Mouse (Mus musculus) hindbrain, embryonic 12.5 days (tissue): ENCODE measurements around the gene Dmrt2. TPM values are rescaled to one million over a fixed set of nuclear protein-coding genes. Genes with fewer than 3 reads are reported as not detected.

Experiments used
- ATAC-seq: fragments of 200-750 bp; cut with Nextera tagmentation; 2 replicates; pipeline ENCODE4 v1.8.0; 2017; ENCODE audit warnings: moderate TSS enrichment; ENCODE audit not compliant: low FRiP score
- H3K27ac ChIP-seq: fragments of 300-500 bp; sonication (generic); 2 replicates; pipeline ENCODE4 v1.5.1; 2016; ENCODE audit warnings: mild to moderate bottlenecking
- H3K27me3 ChIP-seq: fragments of 300-500 bp; sonication (generic); 2 replicates; pipeline ENCODE4 v1.6.1; 2016; ENCODE audit warnings: mild to moderate bottlenecking
- H3K36me3 ChIP-seq: fragments of 300-500 bp; sonication (generic); 2 replicates; pipeline ENCODE4 v1.6.1; 2016; ENCODE audit warnings: mild to moderate bottlenecking
- H3K4me1 ChIP-seq: fragments of 300-500 bp; sonication (generic); 2 replicates; pipeline ENCODE4 v1.6.1; 2016
- H3K4me2 ChIP-seq: fragments of 300-500 bp; sonication (generic); replicated peaks from 2 replicates; pipeline ENCODE4 v1.6.1; 2016; ENCODE audit warnings: mild to moderate bottlenecking
- H3K4me3 ChIP-seq: fragments of 300-500 bp; sonication (generic); 2 replicates; pipeline ENCODE4 v1.5.1; 2016; ENCODE audit warnings: mild to moderate bottlenecking
- H3K9ac ChIP-seq: fragments of 300-500 bp; sonication (generic); 2 replicates; pipeline ENCODE4 v1.6.1; 2016; ENCODE audit warnings: mild to moderate bottlenecking, moderate library complexity
- H3K9me3 ChIP-seq: fragments of 300-500 bp; sonication (generic); replicated peaks from 2 replicates; pipeline ENCODE4 v1.6.1; 2016; ENCODE audit warnings: mild to moderate bottlenecking
- WGBS: fragments of 180-500 bp; shearing (Covaris S2); methylation state at CpG from one replicate; pipeline ENCODE4 v1.1.7; 2016; 5-methylcytosine and 5-hydroxymethylcytosine counted together
- polyA plus RNA-seq: library from polyadenylated mRNA; unstranded; fragments of >200 nt; fragmentation: Nextera tagmentation; extraction: Ambion mirVana; gene quantifications from 2 replicates; pipeline ENCODE4 v1.2.1, GENCODE M21; 2016

Dmrt2 gene
- polyA plus RNA-seq, 1 experiment from 2014 or later: 6.1 TPM

- no peak for ATAC-seq
- H3K4me1 ChIP-seq: 0 out of 2 replicates have a peak, but pooled peaks cover 5% of the 10 kb centered on the region
- no peak overlapping the region for H3K4me3 ChIP-seq
- H3K9me3 ChIP-seq: no peaks in the 10 kb centered on the region
- peaks cover 73% of the 10 kb centered on the region for H3K27me3 ChIP-seq
- no peak overlapping the region for H3K9ac ChIP-seq
- 3% methylated on average over 31 of the region's 31 CpGs for WGBS
- H3K4me2 ChIP-seq: 0 out of 2 replicates have a peak overlapping the region, but pooled peaks have one; percentile 3
- H3K27ac ChIP-seq: no peak overlapping the region
- no peaks in the 10 kb centered on the region for H3K36me3 ChIP-seq
Measured at GRCm38 (mm10) chr19:25665486-25666339, 6.5 kb upstream of the Dmrt2 start.

- Histone ChIP-seq H3K4me1 (peaks cover 14% of the 10 kb centered on the region; the same call in 1 of the 2 replicates), H3K4me2 (no peak overlapping the region), H3K36me3 (no peaks in the 10 kb centered on the region), H3K9ac (no peak overlapping the region), H3K27ac (no peak overlapping the region), H3K27me3 (peaks cover 92% of the 10 kb centered on the region), H3K4me3 (no peak overlapping the region), H3K9me3 (no peaks in the 10 kb centered on the region)
- WGBS: 8% methylated on average over 4 of the region's 4 CpGs
- ATAC-seq: no peak
Measured at GRCm38 (mm10) chr19:25667836-25668235, 4.4 kb upstream of the Dmrt2 start.

- H3K9me3 ChIP-seq: no peaks in the 10 kb centered on the region
- no peaks in the 10 kb centered on the region for H3K36me3 ChIP-seq
- no peak for ATAC-seq
- H3K4me1 ChIP-seq: peaks cover 24% of the 10 kb centered on the region
- 0% methylated on average over 3 of the region's 3 CpGs for WGBS
- no peak overlapping the region for H3K4me3 ChIP-seq
- no peak overlapping the region for H3K27ac ChIP-seq
- H3K27me3 ChIP-seq: peaks cover 98% of the 10 kb centered on the region
- no peak overlapping the region for H3K9ac ChIP-seq
- no peak overlapping the region for H3K4me2 ChIP-seq
Measured at GRCm38 (mm10) chr19:25669593-25670248, 2.5 kb upstream of the Dmrt2 start.

DNA sequence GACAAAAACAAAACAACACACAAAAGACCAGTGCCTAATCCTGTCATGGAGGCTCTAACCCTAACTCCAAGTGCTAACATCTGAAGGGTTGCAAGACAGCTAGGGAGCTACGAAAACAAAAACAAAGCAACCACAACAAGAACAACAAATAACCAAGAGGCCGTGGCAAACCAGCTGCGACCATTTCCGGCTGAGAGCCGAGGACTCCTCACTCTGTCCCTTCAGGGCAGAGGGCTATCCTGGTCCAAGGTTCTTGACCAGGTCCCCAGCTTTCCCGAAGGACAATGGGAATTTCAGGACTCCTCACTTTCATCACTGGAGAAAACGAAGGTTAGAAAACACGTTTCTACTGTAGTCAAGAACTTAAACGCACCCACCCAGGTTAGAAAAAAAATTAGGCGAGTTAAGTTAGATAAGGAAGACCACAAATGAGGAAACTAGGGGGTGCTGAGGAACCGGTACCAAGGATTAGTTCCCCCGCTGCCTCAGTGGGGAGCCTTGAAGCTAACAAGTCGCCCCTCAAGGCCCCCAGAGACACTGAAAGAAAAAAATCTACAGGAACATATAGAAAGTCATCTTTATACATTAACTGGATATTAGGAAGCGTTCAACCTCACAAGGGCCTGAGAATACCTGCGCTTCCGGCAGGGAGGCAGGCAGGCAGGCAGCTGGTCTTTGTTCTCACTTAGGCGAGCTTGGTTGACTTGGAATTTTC lies 1.5 kb upstream of the Dmrt2 start:
- WGBS: under 1% methylated on average over 17 of the region's 17 CpGs
- Histone ChIP-seq H3K4me2 (no peak overlapping the region), H3K27me3 (peaks cover 98% of the 10 kb centered on the region)

DNA sequence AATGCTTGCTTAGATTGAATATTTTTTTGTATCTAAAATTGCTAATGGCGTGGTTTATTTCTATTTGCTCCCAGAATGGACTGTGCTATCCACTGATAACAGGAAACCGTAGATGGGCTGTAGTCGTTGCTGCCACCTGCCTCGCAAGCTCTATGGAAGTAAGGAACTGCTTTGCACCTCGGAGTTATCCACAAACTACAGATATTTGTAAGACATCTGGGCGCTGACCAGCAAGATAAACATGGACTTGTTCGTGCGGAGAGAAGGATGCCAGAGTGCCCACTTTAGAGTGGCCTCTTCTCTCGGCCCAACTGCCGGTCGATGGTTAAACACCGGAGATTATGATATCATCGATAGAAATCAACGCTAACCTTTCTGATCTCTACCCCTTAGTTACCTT lies 530 bp upstream of the Dmrt2 start:
- Histone ChIP-seq H3K4me3 (peak overlapping the region; percentile 37), H3K4me2 (peak overlapping the region; percentile 62), H3K9ac (no peak overlapping the region), H3K27me3 (peaks cover 98% of the 10 kb centered on the region), H3K27ac (no peak overlapping the region), H3K9me3 (no peaks in the 10 kb centered on the region), H3K4me1 (peaks cover 19% of the 10 kb centered on the region), H3K36me3 (no peaks in the 10 kb centered on the region)
- ATAC-seq: peak; percentile 5; the same call in 1 of the 2 replicates
- WGBS: under 1% methylated on average over 14 of the region's 14 CpGs

More for the DNA sequence above, 1.5 kb upstream of the Dmrt2 start:
- Histone ChIP-seq H3K27ac (no peak overlapping the region), H3K4me1 (peaks cover 24% of the 10 kb centered on the region), H3K9me3 (no peaks in the 10 kb centered on the region), H3K4me3 (no peak overlapping the region), H3K36me3 (no peaks in the 10 kb centered on the region), H3K9ac (no peak overlapping the region)
- no peak for ATAC-seq

- Histone ChIP-seq H3K36me3 (no peaks in the 10 kb centered on the region), H3K27me3 (peaks cover 97% of the 10 kb centered on the region), H3K27ac (no peak overlapping the region), H3K9me3 (no peaks in the 10 kb centered on the region), H3K4me2 (peak overlapping the region; percentile 62), H3K9ac (no peak overlapping the region; the same call in 1 of the 2 replicates), H3K4me1 (peaks cover 19% of the 10 kb centered on the region), H3K4me3 (peak overlapping the region; percentile 37)
- WGBS: under 1% methylated on average over 58 of the region's 66 CpGs
- no peak for ATAC-seq
Measured at GRCm38 (mm10) chr19:25673224-25674055, 1.2 kb downstream of the Dmrt2 start.

DNA sequence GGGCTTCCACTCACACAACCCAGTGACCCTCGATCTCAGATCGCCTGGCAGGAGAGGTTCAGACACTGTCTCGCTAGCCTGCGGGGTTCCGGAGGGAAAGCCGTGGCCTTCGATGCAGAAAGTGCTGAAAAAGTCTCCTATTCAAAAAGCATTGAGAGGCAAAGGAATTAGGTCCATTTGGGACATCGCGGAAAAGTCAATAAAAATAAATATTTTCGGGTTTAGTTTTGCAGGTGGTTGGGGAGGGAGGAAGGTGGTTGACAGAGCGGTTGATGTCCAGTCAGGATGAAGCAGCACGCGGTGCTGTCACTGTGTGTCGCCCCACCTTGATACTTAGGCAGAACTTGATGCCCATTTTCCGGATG lies 1.8 kb downstream of the Dmrt2 start:
- peak overlapping the region; percentile 62 for H3K4me2 ChIP-seq
- H3K9me3 ChIP-seq: no peaks in the 10 kb centered on the region
- H3K4me3 ChIP-seq: peak overlapping the region; percentile 37
- no peak overlapping the region for H3K9ac ChIP-seq
- no peaks in the 10 kb centered on the region for H3K36me3 ChIP-seq
- no peak overlapping the region for H3K27ac ChIP-seq
- ATAC-seq: no peak
- peaks cover 19% of the 10 kb centered on the region for H3K4me1 ChIP-seq
- under 1% methylated on average over 15 of the region's 15 CpGs for whole genome bisulfite sequencing
- H3K27me3 ChIP-seq: peaks cover 92% of the 10 kb centered on the region

DNA sequence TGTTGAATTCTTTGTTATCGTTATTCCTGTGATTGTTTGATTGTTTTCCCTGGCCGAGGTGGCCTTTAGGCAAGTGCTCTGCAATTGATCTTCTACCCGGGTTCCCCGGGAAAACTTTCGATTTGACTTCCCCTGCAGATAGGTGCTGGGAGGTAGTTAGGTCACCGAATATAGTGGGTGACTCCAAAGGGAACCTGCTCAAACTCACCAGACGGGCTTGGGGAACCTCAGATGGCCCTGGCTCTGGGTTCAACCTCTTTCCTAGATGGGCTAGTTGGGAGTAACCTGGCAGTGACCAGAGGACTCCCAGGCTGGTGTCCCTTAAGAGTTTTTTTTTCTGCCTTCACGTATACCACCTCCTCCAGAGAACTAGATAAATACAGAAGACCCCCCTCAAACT lies 2.5 kb downstream of the Dmrt2 start:
- peaks cover 19% of the 10 kb centered on the region for H3K4me1 ChIP-seq

GRCm38 (mm10) chr19:25675866-25676440 lies 3.7 kb downstream of the Dmrt2 start:
- Histone ChIP-seq H3K27me3 (peaks cover 80% of the 10 kb centered on the region), H3K9ac (no peak overlapping the region), H3K36me3 (no peaks in the 10 kb centered on the region), H3K4me1 (peaks cover 19% of the 10 kb centered on the region), H3K4me3 (no peak overlapping the region), H3K4me2 (no peak overlapping the region), H3K27ac (no peak overlapping the region), H3K9me3 (no peaks in the 10 kb centered on the region)
- WGBS: 10% methylated on average over 9 of the region's 9 CpGs
- no peak for ATAC-seq

More for the DNA sequence above, 2.5 kb downstream of the Dmrt2 start:
- ATAC-seq: no peak
- Histone ChIP-seq H3K4me2 (no peak overlapping the region), H3K9me3 (no peaks in the 10 kb centered on the region), H3K9ac (no peak overlapping the region), H3K36me3 (no peaks in the 10 kb centered on the region), H3K4me3 (0 out of 2 replicates have a peak overlapping the region, but pooled peaks have one; percentile 37), H3K27ac (no peak overlapping the region), H3K27me3 (peaks cover 90% of the 10 kb centered on the region)
- WGBS: 2% methylated on average over 8 of the region's 8 CpGs

DNA sequence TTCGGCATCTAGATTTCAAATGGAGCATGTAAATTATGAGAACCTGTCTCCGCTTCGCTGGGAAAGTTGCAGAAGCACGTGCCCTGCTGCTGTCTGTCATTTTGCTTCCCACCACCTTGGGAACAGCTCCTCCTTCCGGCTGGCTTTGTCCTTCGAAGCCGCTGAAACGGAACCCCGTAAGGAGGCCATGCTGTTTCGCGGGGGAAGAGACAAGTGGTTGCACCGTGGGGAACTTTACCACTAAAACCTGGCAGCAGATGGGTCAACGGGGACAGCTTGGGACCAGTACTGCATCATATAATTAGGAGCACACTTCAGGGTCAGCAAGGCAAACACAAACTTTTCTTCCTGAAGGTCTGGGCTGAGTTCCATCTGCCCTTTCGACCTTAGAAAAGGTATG lies 26.6 kb downstream of the Dmrt2 start:
- ATAC-seq: no peak

GRCm38 (mm10) chr19:25713382-25713781 lies 41.2 kb downstream of the Dmrt2 start:
- ATAC-seq: no peak; the same call in 1 of the 2 replicates
- Histone ChIP-seq H3K4me3 (no peak overlapping the region), H3K4me2 (no peak overlapping the region), H3K27me3 (no peaks in the 10 kb centered on the region), H3K4me1 (no peaks in the 10 kb centered on the region), H3K9ac (no peak overlapping the region), H3K9me3 (no peaks in the 10 kb centered on the region), H3K36me3 (no peaks in the 10 kb centered on the region), H3K27ac (no peak overlapping the region)
- 8% methylated on average over 8 of the region's 8 CpGs for WGBS

More for the DNA sequence above, 26.6 kb downstream of the Dmrt2 start:
- Histone ChIP-seq H3K27me3 (no peaks in the 10 kb centered on the region), H3K9me3 (no peaks in the 10 kb centered on the region), H3K4me3 (no peak overlapping the region), H3K4me1 (no peaks in the 10 kb centered on the region), H3K27ac (no peak overlapping the region), H3K9ac (no peak overlapping the region), H3K4me2 (no peak overlapping the region), H3K36me3 (no peaks in the 10 kb centered on the region)
- 63% methylated on average over 14 of the region's 14 CpGs for WGBS
